Mouse (Mus musculus) bone marrow, adult 2 months (tissue): ENCODE data around the gene Nprl3. TPM values are rescaled to one million over a fixed set of nuclear protein-coding genes. Genes with fewer than 3 reads are reported as not detected.

ENCODE experiments used
- H3K27ac ChIP-seq: fragments of 200-500 bp; 2 replicates; pipeline ENCODE4 v1.5.1; 2012; ENCODE audit warnings: low read depth, mild to moderate bottlenecking, control low read depth, inconsistent platforms, low read length; ENCODE audit not compliant: control insufficient read depth, poor library complexity, insufficient read depth
- H3K4me1 ChIP-seq: fragments of 200-500 bp; 2 replicates; pipeline ENCODE4 v1.6.1; 2011; ENCODE audit warnings: low read length; ENCODE audit not compliant: control insufficient read depth, insufficient read depth
- H3K4me3 ChIP-seq: fragments of 200-500 bp; replicated peaks from 2 replicates; pipeline ENCODE3; 2011; ENCODE audit warnings: mild to moderate bottlenecking, low read depth, low read length, control low read depth; ENCODE audit not compliant: control insufficient read depth
- CTCF ChIP-seq: fragments of 200-500 bp; IDR thresholded peaks from 2 replicates; pipeline ENCODE4 v1.5.1; 2011; ENCODE audit warnings: low read length, control low read depth; ENCODE audit not compliant: control insufficient read depth, insufficient read depth
- POLR2A ChIP-seq: fragments of 200-500 bp; IDR thresholded peaks from 2 replicates; pipeline ENCODE4 v1.6.1; 2011; ENCODE audit warnings: low read depth, mild to moderate bottlenecking, control low read depth, low read length, borderline replicate concordance; ENCODE audit not compliant: control insufficient read depth
- WGBS: fragments of 180-500 bp; shearing (Covaris S2); methylation state at CpG from one replicate; pipeline ENCODE4 v1.1.7; 2018; 5-methylcytosine and 5-hydroxymethylcytosine counted together
- polyA plus RNA-seq: library from polyadenylated mRNA; stranded (reverse); fragments of >200 nt; gene quantifications from 2 replicates; pipeline ENCODE4 v1.2.4, GENCODE M21; 2011; ENCODE audit warnings: low replicate concordance; ENCODE audit not compliant: missing spikeins, insufficient read depth, insufficient read length

The Nprl3 gene
- polyA plus RNA-seq, 1 experiment = 75.3 TPM

GRCm38 (mm10) chr11:32265117-32265738, 2.3 kb downstream of the Nprl3 start:
- WGBS = 57% methylated on average over 3 of the region's 3 CpGs
- no peak for TF ChIP-seq CTCF
- TF ChIP-seq POLR2A = no peak
- H3K4me3 ChIP-seq = no peak overlapping the region
- no peaks in the 10 kb centered on the region; the same call in 1 of the 2 replicates for H3K4me1 ChIP-seq
- peak overlapping the region; percentile 73; the same call in 1 of the 2 replicates for H3K27ac ChIP-seq

- TF ChIP-seq CTCF (no peak), POLR2A (no peak)
- Histone ChIP-seq H3K4me3 (no peak overlapping the region), H3K27ac (no peak overlapping the region; the same call in 1 of the 2 replicates), H3K4me1 (no peaks in the 10 kb centered on the region; the same call in 1 of the 2 replicates)
- WGBS = 87% methylated on average over 10 of the region's 10 CpGs
Measured at GRCm38 (mm10) chr11:32262674-32263415, 4.7 kb downstream of the Nprl3 start.

- H3K4me1 ChIP-seq = peaks cover 5% of the 10 kb centered on the region
- TF ChIP-seq CTCF = no peak
- no peak for TF ChIP-seq POLR2A
- WGBS = 72% methylated on average over 3 of the region's 3 CpGs
- H3K27ac ChIP-seq = peak overlapping the region; percentile 95
- H3K4me3 ChIP-seq = no peak overlapping the region
Measured at GRCm38 (mm10) chr11:32256566-32256965, 10.9 kb downstream of the Nprl3 start.

GRCm38 (mm10) chr11:32256146-32256545, 11.4 kb downstream of the Nprl3 start:
- TF ChIP-seq CTCF (no peak), POLR2A (no peak)
- Histone ChIP-seq H3K27ac (peak overlapping the region; percentile 95), H3K4me1 (peaks cover 5% of the 10 kb centered on the region), H3K4me3 (no peak overlapping the region)
- 51% methylated on average over 1 of the region's 1 CpGs for WGBS

DNA sequence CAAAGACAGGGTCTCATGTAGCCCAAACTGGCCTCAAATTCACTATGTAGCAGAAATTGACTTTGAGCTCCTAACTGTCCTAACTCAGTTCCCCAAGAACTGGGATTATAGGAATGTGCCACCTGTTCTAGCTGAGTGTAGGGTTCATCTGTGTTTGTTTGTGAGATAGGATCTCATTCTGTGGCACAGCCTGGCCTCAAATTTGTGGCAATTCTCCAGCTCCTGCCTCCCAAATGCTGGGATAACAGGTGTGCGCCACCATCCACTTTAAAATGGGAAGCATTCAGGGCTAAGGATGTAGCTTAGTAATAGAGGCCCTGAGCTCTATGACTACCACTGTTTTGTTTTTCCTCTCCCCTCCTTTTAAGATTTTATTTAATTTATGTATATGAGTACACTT, 14.4 kb downstream of the Nprl3 start:
- 100% methylated on average over 1 of the region's 1 CpGs for WGBS
- H3K27ac ChIP-seq = no peak overlapping the region
- no peak overlapping the region for H3K4me3 ChIP-seq
- peaks cover 8% of the 10 kb centered on the region for H3K4me1 ChIP-seq
- no peak for TF ChIP-seq POLR2A
- TF ChIP-seq CTCF = no peak

GRCm38 (mm10) chr11:32250880-32251763, 16.4 kb downstream of the Nprl3 start:
- peaks cover 7% of the 10 kb centered on the region for H3K4me1 ChIP-seq
- WGBS = 77% methylated on average over 8 of the region's 8 CpGs
- H3K4me3 ChIP-seq = no peak overlapping the region
- TF ChIP-seq CTCF (no peak), POLR2A (no peak)
- peak overlapping the region; percentile 89 for H3K27ac ChIP-seq

- no peak for TF ChIP-seq POLR2A
- TF ChIP-seq CTCF = no peak
- Histone ChIP-seq H3K4me1 (peaks cover 4% of the 10 kb centered on the region), H3K4me3 (no peak overlapping the region), H3K27ac (peak overlapping the region; percentile 26; the same call in 1 of the 2 replicates)
- WGBS = 72% methylated on average over 3 of the region's 3 CpGs
Measured at GRCm38 (mm10) chr11:32248350-32248749, 19.2 kb downstream of the Nprl3 start.

DNA sequence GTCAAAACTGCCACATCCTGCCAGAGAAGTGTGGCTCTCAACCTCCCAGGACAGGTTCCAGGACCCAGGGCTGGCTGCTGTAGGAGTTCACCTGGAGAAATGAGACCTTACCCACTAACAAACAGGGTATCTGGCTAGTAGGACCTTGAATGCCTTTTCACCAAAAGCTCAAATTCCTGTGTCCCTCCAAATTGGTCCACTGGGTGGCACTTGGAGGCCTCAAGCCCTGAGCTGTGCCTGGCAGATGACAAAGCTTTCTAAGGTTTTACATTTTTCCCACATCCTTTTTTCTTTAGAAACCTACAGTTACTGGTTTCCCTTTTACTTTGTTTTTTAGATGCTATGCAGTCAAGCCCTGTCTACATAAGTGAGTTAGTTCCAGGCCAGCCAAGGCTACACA, 20.4 kb downstream of the Nprl3 start:
- Histone ChIP-seq H3K4me3 (no peak overlapping the region), H3K4me1 (peaks cover 8% of the 10 kb centered on the region), H3K27ac (peak overlapping the region; percentile 81)
- TF ChIP-seq POLR2A (no peak), CTCF (peak; percentile 48; the same call in 1 of the 2 replicates)
